In the genomic region with DNA sequence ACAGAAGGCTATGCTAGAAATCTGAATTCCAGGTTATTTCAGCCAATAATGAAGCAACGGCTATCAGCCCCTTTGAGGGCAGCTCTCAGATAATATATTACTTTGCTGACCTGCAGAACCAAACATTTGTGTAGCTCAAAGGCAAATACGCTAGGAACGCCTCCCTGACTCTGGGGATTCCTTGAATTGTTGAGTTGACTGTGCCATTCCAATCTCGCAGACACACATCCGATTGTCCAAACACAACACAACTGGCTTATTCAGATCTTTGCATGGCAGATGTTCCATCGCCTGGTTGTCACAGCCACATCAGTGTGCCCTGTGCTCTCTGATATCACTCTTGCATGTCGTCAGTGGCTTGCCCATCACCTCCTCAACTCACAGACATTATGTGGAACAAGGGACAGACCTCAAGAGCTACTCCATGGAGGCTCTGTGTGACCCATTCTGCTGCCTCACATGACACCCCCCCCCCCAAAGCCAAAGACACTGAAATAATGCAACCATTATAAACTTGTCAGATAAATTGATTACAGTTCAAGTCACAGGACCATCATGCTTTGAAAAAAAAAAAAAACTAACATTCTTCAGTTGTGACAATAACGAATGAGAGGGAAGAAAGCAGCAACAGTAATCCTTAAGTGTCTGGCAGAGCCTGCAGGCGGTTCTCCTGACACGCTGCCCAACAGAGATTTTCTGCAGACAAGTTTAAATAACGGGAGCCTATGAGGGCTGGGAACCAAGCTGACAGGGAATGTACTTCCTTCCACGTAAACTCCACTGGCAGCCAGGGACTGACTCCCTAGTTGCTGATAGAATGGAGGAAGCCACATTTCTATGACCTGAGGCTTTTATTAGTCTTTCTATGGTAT, we compare ENCODE assay signal across 12 mouse cellular contexts.
DNase-seq lines count a peak whose midpoint lies in the region; ATAC-seq and TF ChIP-seq lines count a peak whose summit lies in the region.
"Had no signal": no experiment of that assay in that cellular context is flagged by ENCODE, and none has a peak within 500 bp of the region (broad histone marks: within the 10 kb centered on the region; RNA-seq: fewer than 3 reads in every experiment).

No protein-coding gene starts in this region.

- H3K4me3 ChIP-seq in layer of hippocampus, adult 2 months, result no peak overlapping the region
- no peak overlapping the region for H3K4me3 ChIP-seq in heart, embryonic 11.5 days (ENCODE audit: low read depth, low read length)
- H3K4me3 ChIP-seq: midbrain, embryonic 13.5 days had no signal

- H3K27me3 ChIP-seq in heart, embryonic 11.5 days (ENCODE audit: control insufficient read depth, insufficient read depth, low read length), result no peaks in the 10 kb centered on the region
- H3K27me3 ChIP-seq: midbrain, embryonic 13.5 days had no signal

- H3K4me2 ChIP-seq in heart, embryonic 11.5 days, result peak overlapping the region; percentile 19; the same call in 1 of the 2 replicates
- H3K4me2 ChIP-seq: midbrain, embryonic 13.5 days had no signal

- H3K9ac ChIP-seq in heart, embryonic 11.5 days (ENCODE audit: low read depth, low read length), result no peak overlapping the region
- H3K9ac ChIP-seq: midbrain, embryonic 13.5 days had no signal

- peak overlapping the region; percentile 66 for H3K27ac ChIP-seq in layer of hippocampus, adult 2 months
- H3K27ac ChIP-seq in heart, embryonic 11.5 days (ENCODE audit: low read depth, low read length), result peak overlapping the region; percentile 50; the same call in 1 of the 2 replicates
- H3K27ac ChIP-seq: midbrain, embryonic 13.5 days had no signal

- H3K9me3 ChIP-seq in heart, embryonic 11.5 days (replicated peaks; ENCODE audit: control insufficient read depth, low read length), result no peaks in the 10 kb centered on the region
- H3K9me3 ChIP-seq: midbrain, embryonic 13.5 days had no signal

- no peak for TF ChIP-seq CTCF in layer of hippocampus, adult 2 months (conservative IDR thresholded peaks at IDR 0.05)

- H3K36me3 ChIP-seq in heart, embryonic 11.5 days (ENCODE audit: control insufficient read depth, insufficient read depth, low read length), result no peaks in the 10 kb centered on the region
- H3K36me3 ChIP-seq: G1E; midbrain, embryonic 13.5 days had no signal

- WGBS in heart, embryonic 11.5 days (ENCODE audit: insufficient replicate concordance), result 24% methylated on average over 12 of the region's 12 CpGs

- H3K4me1 ChIP-seq in heart, embryonic 11.5 days (ENCODE audit: control insufficient read depth, insufficient read depth, low read length), result peaks cover 56% of the 10 kb centered on the region
- H3K4me1 ChIP-seq: midbrain, embryonic 13.5 days had no signal

- ATAC-seq in heart, embryonic 11.5 days (replicated peaks; ENCODE audit: insufficient number of reproducible peaks, low FRiP score, low TSS enrichment), result no peak
- no peak for ATAC-seq in inflammation-experienced regulatory T-cells, adult 6 months
- ATAC-seq: midbrain, embryonic 13.5 days had no signal

- peak; percentile 49 for DNase-seq in embryo, embryonic 10.5 days (ENCODE audit: low spot score)
- DNase-seq in embryo, embryonic 10 days (ENCODE audit: low spot score), result no peak
- DNase-seq in layer of hippocampus, adult 2 months (ENCODE audit: low spot score in 2 of 2), result no peak
- DNase-seq in layer of hippocampus, postnatal 36 days, result no peak
- peak; percentile 37 for DNase-seq in lung, postnatal 36 days
- DNase-seq in right cerebral cortex, adult 18-20 months, result no peak
- DNase-seq: adrenal gland, postnatal 10 days; cerebellum, adult 8-10 months had no signal

Comparison
In these comparisons a context has a peak if more than half of its experiments do, and no peak if none do; other contexts are left out.
1. DNase-seq: peak in embryo, embryonic 10.5 days (single experiment) and lung, postnatal 36 days (single experiment); none in embryo, embryonic 10 days (single experiment), layer of hippocampus, adult 2 months (0 of 2), layer of hippocampus, postnatal 36 days (0 of 2) and right cerebral cortex, adult 18-20 months (single experiment).